Mouse (Mus musculus) natural killer cell, adult 2 months (primary cell): ENCODE measurements around the gene Zdhhc12.
"Not testable (repeated sequence)": the region's sequence is repeated elsewhere in the genome, so short reads cannot be mapped to it uniquely, and the experiment has no call there.

ENCODE experiments used
- DNase-seq, 2 experiments: peaks; one replicate each; pipeline ENCODE4 v3.0.0; 2022; ENCODE audit warnings: low spot score in 2 of 2

Zdhhc12 gene

DNA sequence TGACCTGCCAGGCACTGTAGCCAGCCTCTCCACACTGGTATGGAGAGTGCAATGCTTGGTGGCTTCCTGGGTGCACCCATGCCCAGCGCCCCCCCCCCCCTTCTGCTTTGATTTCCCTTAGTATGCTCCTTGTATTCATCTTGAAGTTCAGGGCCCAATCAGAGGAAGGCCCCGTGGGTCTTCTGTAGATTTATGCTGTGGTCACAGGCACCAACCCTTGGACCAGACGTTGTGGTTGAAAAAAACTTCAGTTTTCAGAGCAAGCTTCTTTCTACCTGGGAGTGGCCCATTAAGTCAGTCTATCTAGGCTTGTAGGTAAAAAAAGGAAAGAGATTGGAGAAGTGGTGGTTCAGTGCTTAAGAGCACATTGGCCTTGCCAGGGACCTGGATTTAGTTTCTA, 29.7 kb downstream of the Zdhhc12 start:
- no peak for DNase-seq

DNA sequence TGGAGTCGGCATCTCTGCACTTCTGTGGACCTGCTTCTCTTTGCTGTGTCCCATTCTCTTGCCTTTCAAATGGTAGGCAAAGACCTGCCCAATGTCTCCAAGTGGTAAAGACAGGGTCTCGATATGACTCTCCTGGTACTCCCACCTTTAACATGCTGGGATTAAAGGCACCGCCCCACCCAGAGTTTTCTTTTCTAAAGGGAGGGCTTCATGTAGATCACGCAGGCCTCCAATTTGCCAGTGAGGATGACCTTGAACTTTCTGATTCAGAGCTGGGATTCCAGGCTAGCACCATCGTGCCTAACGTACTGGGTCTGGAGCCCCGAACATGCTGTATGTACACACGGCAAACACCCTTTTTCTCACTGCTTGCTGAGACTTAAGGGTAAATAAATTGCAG, 30.2 kb downstream of the Zdhhc12 start:
- no peak for DNase-seq

DNA sequence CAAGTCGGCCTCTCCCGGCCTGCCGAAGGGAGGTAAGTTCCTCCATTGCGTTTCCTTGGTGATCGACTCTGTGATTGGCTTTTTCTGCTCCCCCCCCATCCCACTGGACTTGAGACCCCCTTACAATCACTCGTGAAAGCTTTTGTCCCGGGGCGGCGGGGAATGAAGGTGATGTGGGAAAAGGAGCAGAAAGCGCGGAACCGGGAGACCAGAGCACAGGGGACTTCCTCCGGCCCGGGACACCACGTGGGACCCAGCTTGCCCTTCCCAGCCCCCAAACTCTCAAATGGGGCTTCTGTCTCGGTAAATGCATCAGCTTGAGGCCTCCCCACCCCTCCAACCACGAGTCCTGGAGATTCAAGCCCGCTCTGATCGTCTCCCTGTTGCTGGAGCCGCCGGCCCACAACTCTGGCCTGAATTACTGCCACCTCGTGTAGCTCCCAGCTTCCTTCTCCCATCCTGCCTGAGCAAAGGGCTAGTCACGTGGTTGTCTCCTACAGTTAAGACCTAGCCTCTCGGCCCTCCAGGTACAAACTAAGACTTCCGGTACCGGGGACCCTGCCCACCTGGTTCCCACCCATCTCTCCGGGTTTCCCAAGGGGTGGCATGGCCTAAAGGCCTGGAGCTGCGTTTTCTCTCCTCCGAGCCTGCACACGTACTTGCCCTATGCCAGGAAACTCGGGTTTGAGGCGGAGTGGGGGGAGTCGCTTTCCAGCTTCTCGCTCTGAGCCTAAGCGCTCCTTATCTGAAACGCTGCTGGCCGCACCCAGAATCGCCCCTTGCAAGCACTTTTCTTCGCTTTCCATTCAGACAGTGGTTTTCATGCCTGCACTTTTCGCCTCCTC, 31.0 kb downstream of the Zdhhc12 start:
- DNase-seq = peak in 1 of 2 experiments; percentile 26

DNA sequence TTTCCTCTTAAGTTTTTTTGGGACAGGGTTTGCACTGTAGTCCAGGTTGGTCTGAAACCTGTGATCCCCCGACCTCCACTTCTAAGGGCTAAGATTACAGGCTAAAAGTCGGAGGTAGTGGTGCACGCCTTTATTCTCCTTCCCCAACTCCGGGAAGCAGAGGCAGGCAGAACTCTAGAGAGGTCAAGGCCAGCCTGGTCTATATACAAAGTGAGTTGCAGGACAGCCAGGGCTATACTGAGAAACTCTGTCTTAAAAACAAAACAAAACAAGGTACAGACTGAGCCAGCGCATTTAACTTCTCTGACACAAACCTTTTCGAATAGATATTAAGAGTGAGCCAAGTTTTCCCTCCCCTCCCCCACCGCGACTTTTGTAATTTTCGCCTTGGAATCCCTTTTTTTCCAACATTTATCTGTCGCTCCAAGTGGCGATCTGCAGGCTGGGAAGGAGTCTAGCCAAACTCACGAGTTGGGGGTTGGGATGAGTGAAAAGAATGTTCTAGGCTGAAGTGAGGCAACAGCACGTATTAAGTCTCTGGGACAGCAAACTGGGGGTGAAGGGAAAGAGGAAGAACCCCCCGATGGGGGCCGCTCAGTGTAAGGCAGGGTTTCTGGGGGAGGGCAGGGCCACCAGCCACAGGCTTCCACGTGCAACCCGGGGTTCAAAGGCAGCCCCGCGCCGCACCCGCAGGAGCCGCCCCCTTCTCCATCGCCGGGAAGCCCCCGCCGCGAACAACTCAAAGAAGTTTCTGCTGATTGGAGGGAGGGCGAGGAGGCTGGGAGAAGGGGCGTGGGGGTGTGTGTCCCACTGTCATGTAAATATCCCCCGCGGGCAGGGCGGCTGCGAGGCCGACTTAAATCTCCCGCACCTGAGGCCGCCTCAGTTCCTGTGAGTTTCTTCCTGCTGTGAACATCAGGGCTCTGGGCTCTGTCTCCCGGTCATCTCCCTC, 32.0 kb downstream of the Zdhhc12 start:
- peak; percentile 33 to 45 for DNase-seq

DNA sequence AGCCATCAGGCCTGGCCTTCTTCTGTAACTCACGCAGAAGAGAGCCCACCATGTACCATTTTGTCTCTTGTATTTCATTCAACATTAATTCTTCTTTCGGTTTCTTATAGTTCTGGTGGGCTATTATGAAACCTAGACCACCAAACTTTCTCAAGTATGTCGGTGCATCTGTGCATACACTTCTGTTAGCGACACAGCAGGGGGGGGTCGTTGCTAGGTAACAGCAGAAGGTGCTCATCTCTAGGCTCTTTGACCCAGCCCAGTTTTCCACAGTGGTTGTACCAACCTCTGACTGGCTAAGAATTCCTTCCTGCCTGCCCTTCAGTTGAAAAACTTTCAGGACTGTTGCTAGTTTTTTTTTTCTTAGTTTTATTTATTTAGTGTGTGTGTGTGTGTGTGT, 35.0 kb downstream of the Zdhhc12 start:
- no peak for DNase-seq

DNA sequence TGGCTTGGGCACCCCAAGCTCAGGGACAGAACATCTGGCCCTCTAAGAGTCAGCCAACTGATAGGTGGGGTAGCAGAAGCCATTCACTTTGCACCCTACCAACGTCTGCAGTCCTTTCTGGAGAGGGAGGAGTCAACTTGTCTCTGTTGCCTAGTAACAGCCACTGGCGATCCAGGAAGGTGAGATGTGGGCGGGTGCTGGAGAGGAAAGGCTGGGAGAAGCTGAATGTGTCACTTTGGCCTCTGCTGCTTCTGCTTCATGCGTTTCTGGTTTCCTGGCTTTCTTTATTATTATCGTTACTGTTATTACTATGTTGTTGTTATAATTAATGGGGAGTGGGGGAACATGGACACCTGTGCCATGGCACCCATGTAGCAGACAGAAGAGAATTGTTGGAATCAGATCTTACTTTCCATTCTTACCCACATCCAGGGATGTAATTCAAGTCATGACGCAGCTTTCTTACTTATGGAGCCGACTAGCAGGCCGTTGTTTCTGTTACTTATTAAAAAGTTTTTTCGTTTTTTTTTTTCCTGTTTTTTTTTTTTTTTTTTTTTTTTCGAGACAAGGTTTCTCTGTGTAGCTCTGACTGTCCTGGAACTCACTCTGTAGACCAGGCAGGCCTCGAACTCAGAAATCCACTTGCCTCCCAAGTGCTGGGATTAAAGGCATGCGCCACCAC, 36.1 kb downstream of the Zdhhc12 start, which contains the start of gene Set:
Gene Set, plus strand, starts transcription at position 156 of the 682 bp plus-strand sequence.
- DNase-seq = no peak

DNA sequence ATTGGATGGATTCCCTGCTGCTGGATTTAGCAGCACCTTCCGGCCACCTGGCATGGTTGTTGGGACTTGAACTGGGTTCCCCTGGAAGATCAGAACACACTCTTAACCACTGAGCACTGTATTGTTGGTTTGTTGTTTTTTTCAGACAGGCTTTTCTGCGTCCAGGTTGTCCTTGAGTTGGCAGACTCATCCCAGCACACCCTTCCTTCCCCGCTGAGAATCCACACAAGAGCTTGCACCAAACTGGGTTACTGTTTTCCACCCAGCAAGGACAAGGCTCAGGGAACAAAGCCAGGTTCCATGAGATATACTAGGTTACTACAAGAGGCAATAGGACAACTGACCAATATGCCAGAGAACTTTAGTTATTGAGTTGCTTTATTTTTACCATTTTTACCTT, 36.7 kb downstream of the Zdhhc12 start:
- no peak for DNase-seq

DNA sequence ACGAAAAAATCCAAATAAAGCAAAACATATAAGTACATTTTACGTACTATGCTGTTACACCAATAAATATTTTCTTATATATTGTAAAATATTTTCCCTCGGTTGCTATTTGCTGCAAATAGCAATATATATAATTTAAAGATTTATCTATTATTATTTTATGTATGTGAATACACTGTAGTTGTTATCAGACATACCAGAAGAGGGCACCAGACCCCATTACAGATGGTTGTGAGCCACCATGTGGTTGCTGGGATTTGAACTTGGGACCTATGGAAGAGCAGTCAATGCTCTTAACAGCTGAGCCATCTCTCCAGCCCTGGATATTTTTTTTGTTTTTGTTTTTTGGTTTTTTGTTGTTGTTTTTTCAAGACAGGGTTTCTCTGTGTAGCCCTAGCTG, 38.1 kb downstream of the Zdhhc12 start:
- DNase-seq = not testable (repeated sequence)

DNA sequence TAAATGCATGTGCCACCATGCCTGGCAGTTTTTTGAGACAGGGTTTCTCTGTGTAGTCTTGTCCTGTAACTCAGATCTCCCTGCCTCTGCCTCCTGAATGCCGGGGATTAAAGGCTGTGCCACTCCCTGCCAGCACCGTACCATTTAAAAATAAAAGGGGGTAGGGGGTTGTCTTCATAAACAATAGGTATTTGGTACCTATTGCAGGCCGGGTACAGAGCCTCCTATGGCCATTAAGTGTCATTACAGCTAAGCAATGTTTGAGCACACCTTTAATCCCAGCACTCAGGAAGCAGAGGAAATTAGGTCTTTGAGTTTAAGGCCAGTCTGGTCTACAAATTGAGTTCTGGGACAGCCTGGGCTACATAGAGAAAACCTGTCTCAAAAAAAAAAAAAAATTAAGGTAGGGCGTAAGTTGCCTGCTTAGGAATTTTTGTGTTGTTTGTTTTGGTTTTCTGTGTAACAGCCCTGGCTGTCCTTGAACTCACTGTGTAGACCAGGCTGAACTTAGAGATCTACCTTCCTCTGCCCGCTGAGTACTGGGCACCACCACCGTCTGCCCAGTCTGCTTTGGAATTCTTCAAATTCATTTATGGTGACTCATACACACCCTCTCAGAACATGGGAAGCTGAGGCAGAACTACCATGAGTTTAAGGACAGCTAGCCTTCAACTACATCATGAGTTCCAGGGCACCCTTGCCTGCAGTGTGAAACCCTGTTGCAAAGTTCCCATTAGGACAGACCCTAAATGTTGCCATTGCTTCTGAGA, 41.3 kb downstream of the Zdhhc12 start:
- no peak for DNase-seq

DNA sequence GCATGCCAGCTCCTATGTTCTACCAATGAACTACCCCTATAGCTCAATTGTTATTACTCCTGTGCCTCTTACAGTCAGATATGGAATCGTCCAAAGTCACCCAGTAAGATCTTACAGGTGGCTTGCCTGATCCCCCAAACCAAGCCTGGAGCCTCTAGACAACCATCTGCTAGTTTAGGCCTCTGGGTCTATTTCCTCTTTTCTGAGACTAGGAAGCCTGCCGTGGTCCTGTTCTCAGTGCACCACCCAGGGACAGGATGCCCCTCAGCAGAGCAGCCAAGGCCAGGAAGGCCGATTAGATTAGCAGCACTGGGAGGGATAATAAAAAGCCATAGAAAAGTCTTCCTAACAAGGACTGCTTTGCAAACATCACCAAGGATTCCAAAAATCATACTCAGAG, 43.6 kb downstream of the Zdhhc12 start:
- DNase-seq = no peak

DNA sequence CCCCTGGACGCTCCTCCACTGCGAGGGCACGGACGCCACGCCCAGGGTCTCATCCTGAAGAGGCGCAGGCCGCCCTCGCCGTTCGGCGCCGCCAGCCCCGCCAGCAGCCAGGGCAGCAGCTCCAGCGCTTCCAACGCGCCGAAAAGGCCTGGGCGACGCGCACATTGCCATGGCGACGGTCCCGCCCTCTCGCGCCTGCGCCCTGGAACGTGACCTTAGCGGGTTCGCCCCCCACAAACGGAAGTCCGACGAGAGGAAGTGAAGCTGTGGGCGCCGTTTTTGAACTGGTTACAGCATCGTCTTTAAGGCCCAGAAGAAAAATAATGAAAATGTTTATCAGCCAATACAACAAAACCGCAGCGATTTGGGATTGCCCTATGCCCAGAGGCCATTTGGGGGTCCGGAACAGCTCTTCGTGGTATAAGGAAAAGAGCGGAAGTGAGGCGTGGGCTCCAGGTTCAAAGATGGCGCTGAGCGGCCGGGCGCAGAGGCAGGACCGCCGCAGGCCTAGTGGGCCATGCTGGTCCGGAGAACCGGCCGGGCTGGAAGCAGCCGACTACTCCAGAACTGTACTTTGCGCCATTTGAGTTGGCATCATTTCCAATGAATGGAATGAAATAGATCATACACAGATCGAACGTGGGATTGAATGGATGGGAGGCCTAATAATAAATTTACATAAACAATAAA, 44.6 kb downstream of the Zdhhc12 start, which contains the start of gene Wdr34:
Gene Wdr34, minus strand, starts transcription at position 183 of the 690 bp plus-strand sequence.
- DNase-seq = peak; percentile 95 to 96

DNA sequence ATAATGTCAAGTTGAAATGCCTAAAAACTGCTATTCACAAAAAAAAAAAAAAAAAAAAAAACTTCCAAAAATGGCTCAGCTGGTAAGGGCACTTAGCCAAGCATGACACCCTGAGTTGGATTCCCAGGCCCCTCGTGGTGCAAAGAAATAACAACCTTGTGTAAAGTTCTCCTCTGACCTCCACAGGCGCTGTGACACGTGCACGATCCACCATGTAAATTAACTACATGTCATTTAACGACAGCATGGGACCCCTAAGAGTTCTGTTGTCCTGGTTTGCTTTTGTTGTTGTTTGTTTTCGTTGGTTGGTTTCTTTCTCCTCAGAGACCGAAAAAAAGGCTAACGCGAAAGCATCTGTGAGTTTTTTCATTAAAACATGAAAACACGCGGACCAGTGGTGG, 45.3 kb downstream of the Zdhhc12 start:
- peak in 1 of 2 experiments; percentile 21 for DNase-seq

DNA sequence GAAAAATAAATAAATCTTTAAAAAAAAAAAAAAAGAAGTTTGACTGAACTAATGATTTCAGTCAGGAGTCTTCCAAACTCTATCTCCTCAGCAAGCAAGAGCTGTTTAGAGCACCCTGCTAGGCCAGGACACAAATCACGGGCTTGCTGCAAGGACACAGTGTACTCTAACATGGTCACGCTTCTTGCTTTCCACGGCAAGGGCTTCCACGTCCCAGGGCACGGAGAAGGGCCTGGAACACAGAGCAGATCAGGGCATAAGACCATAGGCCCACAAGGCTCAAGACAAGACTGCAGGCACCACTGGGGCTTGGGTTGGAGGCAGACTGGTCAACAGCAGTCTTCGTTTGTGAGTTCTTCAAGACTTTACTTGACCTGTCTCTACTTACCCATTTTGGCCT, 46.3 kb downstream of the Zdhhc12 start:
- DNase-seq = no peak

DNA sequence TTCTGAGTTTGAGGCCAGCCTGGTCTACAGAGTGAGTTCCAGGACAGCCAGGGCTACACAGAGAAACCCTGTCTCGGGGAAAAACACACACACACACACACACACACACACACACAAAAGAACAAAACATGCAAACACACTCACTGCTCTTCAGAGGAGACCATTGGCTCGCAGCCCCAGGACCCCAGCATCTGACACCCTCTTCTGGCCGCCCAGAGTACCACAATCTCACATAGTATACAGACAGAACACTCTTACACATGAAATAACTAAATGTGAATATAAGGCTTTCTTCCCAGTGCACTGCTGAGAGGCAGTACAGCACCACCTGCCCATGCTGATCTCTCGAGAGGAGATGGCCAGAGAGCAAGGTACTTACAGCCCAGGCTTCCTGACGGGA, 48.9 kb downstream of the Zdhhc12 start:
- DNase-seq = no peak

DNA sequence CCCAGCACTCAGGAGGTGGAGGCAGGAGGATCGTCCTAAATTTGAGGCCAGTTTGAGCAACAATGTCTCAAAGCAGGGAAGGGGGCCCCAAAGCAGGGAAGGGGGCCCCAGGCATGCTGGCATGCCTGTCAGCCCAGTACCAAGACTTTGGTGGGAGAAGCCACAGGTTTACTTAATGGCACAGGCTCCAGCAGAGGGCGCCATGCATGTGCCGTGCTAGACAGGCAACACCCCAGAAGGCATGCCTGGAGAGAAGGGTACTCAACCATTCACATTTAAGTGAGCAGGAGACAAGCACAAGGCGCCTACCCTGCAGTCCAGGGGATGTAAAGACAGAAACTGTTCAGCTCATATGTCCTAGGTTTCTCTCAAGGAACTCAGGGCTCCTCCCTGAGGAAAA, 51.0 kb downstream of the Zdhhc12 start:
- DNase-seq = peak; percentile 65 to 79
